Mouse (Mus musculus) heart, embryonic 14.5 days (tissue): Measurements from ENCODE around the gene Wfikkn2. TPM values are rescaled to one million over a fixed set of nuclear protein-coding genes. Genes with fewer than 3 reads are reported as not detected.

ENCODE experiments used
- ATAC-seq: fragments of 200-750 bp; cut with Nextera tagmentation; 2 replicates; pipeline ENCODE4 v1.8.0; 2017; ENCODE audit warnings: low read depth, moderate TSS enrichment; ENCODE audit not compliant: insufficient number of reproducible peaks, insufficient read depth, low FRiP score
- H3K27ac ChIP-seq, 2 experiments: fragments of 200-500 bp in 1 of 2; fragments of 300-500 bp in 1 of 2; sonication (generic) in 1 of 2; replicated peaks in 1 of 2; 2 replicates each; pipeline ENCODE4 v1.5.1; 2012 to 2014; ENCODE audit warnings: low read depth in 2 of 2, low read length in 2 of 2, control low read depth in 1 of 2, mild to moderate bottlenecking in 1 of 2, mixed read lengths in 1 of 2; ENCODE audit not compliant: control insufficient read depth in 1 of 2, insufficient read depth in 1 of 2
- H3K27me3 ChIP-seq: fragments of 300-500 bp; sonication (generic); 2 replicates; pipeline ENCODE4 v1.6.1; 2014; ENCODE audit warnings: mild to moderate bottlenecking, low read length, control low read depth; ENCODE audit not compliant: control insufficient read depth, insufficient read depth
- H3K36me3 ChIP-seq: fragments of 300-500 bp; sonication (generic); 2 replicates; pipeline ENCODE4 v1.6.1; 2014; ENCODE audit warnings: mild to moderate bottlenecking, control low read depth, low read length, mixed read lengths; ENCODE audit not compliant: control insufficient read depth, insufficient read depth
- H3K4me1 ChIP-seq, 2 experiments: fragments of 200-500 bp in 1 of 2; fragments of 300-500 bp in 1 of 2; sonication (generic) in 1 of 2; 2 replicates each; pipeline ENCODE4 v1.6.1; 2012 to 2014; ENCODE audit warnings: low read length in 2 of 2, control low read depth in 1 of 2, mixed read lengths in 1 of 2; ENCODE audit not compliant: control insufficient read depth in 2 of 2, insufficient read depth in 2 of 2
- H3K4me2 ChIP-seq: fragments of 300-500 bp; sonication (generic); 2 replicates; pipeline ENCODE4 v1.6.1; 2014; ENCODE audit warnings: mild to moderate bottlenecking, low read length
- H3K4me3 ChIP-seq, 2 experiments: fragments of 200-500 bp in 1 of 2; fragments of 300-500 bp in 1 of 2; sonication (generic) in 1 of 2; 2 replicates each; pipeline ENCODE4 v1.5.1; 2012 to 2014; ENCODE audit warnings: low read length in 2 of 2, mild to moderate bottlenecking in 2 of 2, control low read depth in 1 of 2, low read depth in 1 of 2, moderate library complexity in 1 of 2; ENCODE audit not compliant: control insufficient read depth in 1 of 2, insufficient read depth in 1 of 2
- H3K9ac ChIP-seq: fragments of 300-500 bp; sonication (generic); 2 replicates; pipeline ENCODE4 v1.6.1; 2014; ENCODE audit warnings: mild to moderate bottlenecking, low read length
- H3K9me3 ChIP-seq: fragments of 300-500 bp; sonication (generic); 2 replicates; pipeline ENCODE4 v1.6.1; 2016; ENCODE audit warnings: low read length, control low read depth; ENCODE audit not compliant: control insufficient read depth
- WGBS: fragments of 180-500 bp; shearing (Covaris S2); extraction: QIAGEN DNeasy Blood & Tissue Kit; methylation state at CpG from one replicate; pipeline ENCODE4 v1.1.7; 2014; 5-methylcytosine and 5-hydroxymethylcytosine counted together
- polyA plus RNA-seq: library from polyadenylated mRNA; unstranded; fragments of >200 nt; fragmentation: Nextera tagmentation; extraction: Ambion mirVana; gene quantifications from 2 replicates; pipeline ENCODE4 v1.2.1, GENCODE M21; 2014

Wfikkn2 gene
- polyA plus RNA-seq, 1 experiment from 2014 or later, result 1.6 TPM

- Histone ChIP-seq H3K36me3 (no peaks in the 10 kb centered on the region), H3K4me3 (no peak overlapping the region), H3K27ac (no peak overlapping the region), H3K9me3 (no peaks in the 10 kb centered on the region), H3K4me1 (peaks cover under 1 to 2% of the 10 kb centered on the region in 2 experiments; a peak in 1 of 4 replicates), H3K27me3 (no peaks in the 10 kb centered on the region), H3K9ac (no peak overlapping the region), H3K4me2 (no peak overlapping the region)
- WGBS, result 73% methylated on average over 4 of the region's 4 CpGs
- ATAC-seq, result no peak
Measured at GRCm38 (mm10) chr11:94259814-94260213, 14.0 kb upstream of the Wfikkn2 start.

- no peak for ATAC-seq
- Histone ChIP-seq H3K27me3 (no peaks in the 10 kb centered on the region), H3K27ac (no peak overlapping the region), H3K4me3 (no peak overlapping the region), H3K9ac (no peak overlapping the region), H3K9me3 (no peaks in the 10 kb centered on the region), H3K4me1 (peaks cover 0 to 2% of the 10 kb centered on the region in 2 experiments; a peak in 1 of 4 replicates), H3K36me3 (no peaks in the 10 kb centered on the region), H3K4me2 (no peak overlapping the region)
- WGBS, result 48% methylated on average over 14 of the region's 14 CpGs
Measured at GRCm38 (mm10) chr11:94257987-94258386, 12.2 kb upstream of the Wfikkn2 start.

GRCm38 (mm10) chr11:94255733-94256132 is 9.9 kb upstream of the Wfikkn2 start:
- Histone ChIP-seq H3K27ac (no peak overlapping the region), H3K4me3 (no peak overlapping the region), H3K36me3 (no peaks in the 10 kb centered on the region), H3K4me2 (no peak overlapping the region), H3K4me1 (0 out of 4 replicates have a peak, but pooled peaks cover 0 to 2% of the 10 kb centered on the region in 2 experiments), H3K27me3 (no peaks in the 10 kb centered on the region), H3K9me3 (no peaks in the 10 kb centered on the region), H3K9ac (no peak overlapping the region)
- WGBS, result 78% methylated on average over 5 of the region's 5 CpGs
- no peak for ATAC-seq

DNA sequence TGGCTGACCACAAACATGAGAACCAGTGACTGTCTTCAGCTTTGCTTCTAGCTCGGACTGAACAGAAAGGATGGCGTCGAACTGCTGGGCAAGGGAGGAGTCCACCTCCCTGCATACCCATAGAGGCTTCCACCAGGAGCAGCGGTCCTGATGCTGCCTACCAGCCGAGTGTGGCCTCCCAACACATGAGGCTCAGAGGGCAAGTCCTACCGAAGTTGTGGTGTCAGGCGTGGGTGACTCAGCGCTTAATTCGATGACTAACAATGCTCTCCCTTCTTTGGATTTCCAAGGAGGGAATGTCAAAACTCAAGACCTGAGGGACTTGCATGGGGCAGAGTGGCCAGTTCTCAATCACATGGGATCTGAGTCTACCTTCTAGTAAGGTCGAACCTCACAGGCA is 7.9 kb upstream of the Wfikkn2 start:
- no peak overlapping the region for H3K4me2 ChIP-seq
- no peak overlapping the region for H3K4me3 ChIP-seq
- no peak for ATAC-seq
- H3K4me1 ChIP-seq, result 0 out of 4 replicates have a peak, but pooled peaks cover 0 to 2% of the 10 kb centered on the region in 2 experiments
- H3K27me3 ChIP-seq, result no peaks in the 10 kb centered on the region
- H3K9ac ChIP-seq, result no peak overlapping the region
- H3K27ac ChIP-seq, result no peak overlapping the region
- no peaks in the 10 kb centered on the region for H3K9me3 ChIP-seq
- 82% methylated on average over 10 of the region's 10 CpGs for WGBS
- no peaks in the 10 kb centered on the region for H3K36me3 ChIP-seq

DNA sequence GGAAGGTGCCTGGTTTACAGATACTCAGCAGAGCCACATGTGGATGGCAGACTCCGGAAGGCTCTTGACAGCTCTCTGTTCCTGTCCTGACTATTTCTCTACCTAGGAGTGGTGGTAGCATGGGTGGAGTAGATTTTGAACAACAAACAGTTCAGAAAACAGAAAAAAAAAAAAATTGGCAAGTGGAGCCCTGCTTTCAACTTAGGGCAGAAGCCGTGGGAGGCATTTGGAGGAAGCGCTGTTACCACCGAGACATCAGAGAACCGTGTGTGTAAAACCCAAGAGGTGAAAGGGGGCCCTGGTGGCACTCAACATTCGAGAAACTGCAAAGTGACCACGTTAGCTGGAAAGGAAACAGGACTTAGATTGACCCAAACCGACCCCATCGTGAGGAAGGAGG is 7.4 kb upstream of the Wfikkn2 start:
- WGBS, result 79% methylated on average over 9 of the region's 9 CpGs
- Histone ChIP-seq H3K4me3 (no peak overlapping the region), H3K9me3 (no peaks in the 10 kb centered on the region), H3K4me1 (0 out of 4 replicates have a peak, but pooled peaks cover 0 to 2% of the 10 kb centered on the region in 2 experiments), H3K36me3 (no peaks in the 10 kb centered on the region), H3K27me3 (no peaks in the 10 kb centered on the region), H3K4me2 (no peak overlapping the region), H3K27ac (no peak overlapping the region), H3K9ac (no peak overlapping the region)
- no peak for ATAC-seq

- Histone ChIP-seq H3K27me3 (no peaks in the 10 kb centered on the region), H3K4me3 (no peak overlapping the region), H3K9ac (peak overlapping the region; percentile 16; the same call in 1 of the 2 replicates), H3K36me3 (no peaks in the 10 kb centered on the region), H3K4me2 (no peak overlapping the region), H3K9me3 (no peaks in the 10 kb centered on the region), H3K27ac (no peak overlapping the region), H3K4me1 (peaks cover 21 to 28% of the 10 kb centered on the region in 2 experiments)
- 64% methylated on average over 8 of the region's 8 CpGs for WGBS
- ATAC-seq, result no peak
Measured at GRCm38 (mm10) chr11:94246789-94247061, 920 bp upstream of the Wfikkn2 start.

GRCm38 (mm10) chr11:94244385-94244784 is 1.4 kb downstream of the Wfikkn2 start:
- Histone ChIP-seq H3K9ac (no peak overlapping the region), H3K36me3 (no peaks in the 10 kb centered on the region), H3K4me1 (peaks cover 25 to 28% of the 10 kb centered on the region in 2 experiments), H3K9me3 (no peaks in the 10 kb centered on the region), H3K27me3 (no peaks in the 10 kb centered on the region), H3K4me3 (no peak overlapping the region), H3K27ac (no peak overlapping the region), H3K4me2 (no peak overlapping the region)
- 64% methylated on average over 9 of the region's 9 CpGs for WGBS
- ATAC-seq, result no peak

GRCm38 (mm10) chr11:94243422-94244180 is 2.2 kb downstream of the Wfikkn2 start:
- Histone ChIP-seq H3K27ac (no peak overlapping the region; a peak in 1 of 4 replicates), H3K4me3 (peak overlapping the region; percentile 34; a peak in 3 of 4 replicates), H3K27me3 (no peaks in the 10 kb centered on the region), H3K4me2 (peak overlapping the region; percentile 64), H3K9ac (peak overlapping the region; percentile 63), H3K9me3 (no peaks in the 10 kb centered on the region), H3K4me1 (peaks cover 25 to 28% of the 10 kb centered on the region in 2 experiments), H3K36me3 (no peaks in the 10 kb centered on the region)
- 24% methylated on average over 15 of the region's 15 CpGs for WGBS
- ATAC-seq, result no peak
